Mouse (Mus musculus) cerebellum, adult 2 months (tissue): ENCODE results near the gene Fcf1.

Experiments
- CTCF ChIP-seq: fragments of 200-500 bp; IDR thresholded peaks from 2 replicates; pipeline ENCODE4 v1.5.1; 2011; ENCODE audit warnings: low read depth, mild to moderate bottlenecking, control low read depth, low read length, moderate library complexity, borderline replicate concordance; ENCODE audit not compliant: insufficient read depth
- POLR2A ChIP-seq: fragments of 200-500 bp; IDR thresholded peaks from 2 replicates; pipeline ENCODE4 v1.6.1; 2011; ENCODE audit warnings: low read length, control low read depth, borderline replicate concordance; ENCODE audit not compliant: insufficient read depth

DNA sequence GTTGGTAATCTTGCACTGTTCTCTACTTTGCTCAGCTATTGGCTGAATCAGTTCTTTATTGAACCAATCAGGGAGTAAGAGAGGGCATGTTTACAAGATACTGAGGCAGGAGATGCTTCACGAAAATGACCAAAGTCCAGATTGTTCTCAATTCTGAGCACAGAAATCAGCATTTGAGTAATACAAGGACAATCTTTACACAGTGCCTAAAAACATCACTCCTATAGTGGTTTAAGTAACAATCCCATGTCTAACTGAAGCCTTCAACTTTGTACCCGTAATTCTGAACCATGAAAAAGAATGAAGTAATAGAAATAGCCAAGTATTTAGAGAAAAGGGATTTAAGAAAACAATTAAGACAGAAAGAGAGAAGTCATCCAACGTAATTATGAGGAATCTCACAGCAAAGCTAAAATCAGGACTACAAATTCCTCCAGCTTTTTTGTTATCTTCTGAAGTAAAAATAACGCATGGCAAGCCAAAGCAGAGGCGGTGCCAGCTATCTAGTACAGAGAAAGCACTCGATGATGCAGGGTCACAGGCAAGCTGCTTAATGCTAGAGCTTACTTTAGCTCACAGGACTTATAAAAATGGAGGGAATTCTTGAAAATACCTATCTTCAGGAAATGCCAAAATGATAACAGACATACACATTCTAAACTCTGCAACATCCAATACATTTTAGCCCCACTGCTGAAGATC lies 22.0 kb upstream of the Fcf1 start:
- TF ChIP-seq CTCF (no peak), POLR2A (no peak)
